Mouse (Mus musculus): ENCODE results near the gene Snrpd3. TPM values are rescaled to one million over a fixed set of nuclear protein-coding genes. Genes with fewer than 3 reads are reported as not detected.
"Not testable (repeated sequence)": the region's sequence is repeated elsewhere in the genome, so short reads cannot be mapped to it uniquely, and the experiment has no call there.

The Snrpd3 gene
- polyA plus RNA-seq, 1 experiment, result 506 TPM

DNA sequence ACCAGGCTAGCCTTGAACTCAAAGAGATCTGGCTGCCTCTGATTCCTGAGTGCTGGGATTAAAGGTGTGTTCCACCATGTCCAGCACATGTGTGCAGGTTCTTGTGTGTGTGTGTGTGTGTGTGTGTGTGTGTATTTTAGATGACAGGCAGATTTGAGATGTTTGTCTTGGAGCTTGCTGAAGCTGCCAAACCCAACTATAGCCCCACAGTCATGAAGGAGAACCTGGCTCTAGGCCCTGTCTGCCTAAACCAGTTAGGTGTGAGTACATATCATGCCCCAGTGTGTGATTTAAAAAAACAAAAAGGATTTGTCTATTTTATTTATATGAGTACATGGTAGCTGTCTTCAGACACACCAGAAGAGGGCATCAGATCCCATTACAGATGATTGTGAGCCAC, 21.4 kb upstream of the Snrpd3 start:
- TF ChIP-seq POLR2A (IDR thresholded peaks at IDR 0.05; ENCODE audit: insufficient read depth, low read length) (no peak), CTCF (IDR thresholded peaks at IDR 0.05; ENCODE audit: low read depth, low read length) (no peak), EP300 (IDR thresholded peaks at IDR 0.05; ENCODE audit: insufficient read depth, low read depth, low read length) (no peak)
- Histone ChIP-seq H3K27me3 (ENCODE audit: control insufficient read depth, insufficient read depth, low read length, poor library complexity, severe bottlenecking) (no peaks in the 10 kb centered on the region), H3K9me3 (replicated peaks; ENCODE audit: control insufficient read depth, insufficient read depth, low read length, poor library complexity, severe bottlenecking) (no peaks in the 10 kb centered on the region), H3K36me3 (ENCODE audit: control insufficient read depth, insufficient read depth, low read length, poor library complexity, severe bottlenecking) (no peaks in the 10 kb centered on the region), H3K4me3 (ENCODE audit: low read depth, low read length) (no peak overlapping the region), H3K9ac (ENCODE audit: low read depth, poor library complexity, severe bottlenecking) (no peak overlapping the region), H3K27ac (ENCODE audit: insufficient read depth, low read length) (no peak overlapping the region), H3K4me1 (ENCODE audit: control insufficient read depth, insufficient read depth, low read length) (no peaks in the 10 kb centered on the region)

- not testable (repeated sequence) for H3K4me1 ChIP-seq (ENCODE audit: control insufficient read depth, insufficient read depth, low read length); H3K27ac ChIP-seq (ENCODE audit: insufficient read depth, low read length); H3K4me3 ChIP-seq (ENCODE audit: low read depth, low read length); H3K9me3 ChIP-seq (replicated peaks; ENCODE audit: control insufficient read depth, insufficient read depth, low read length, poor library complexity, severe bottlenecking); H3K9ac ChIP-seq (ENCODE audit: low read depth, poor library complexity, severe bottlenecking); H3K36me3 ChIP-seq (ENCODE audit: control insufficient read depth, insufficient read depth, low read length, poor library complexity, severe bottlenecking); H3K27me3 ChIP-seq (ENCODE audit: control insufficient read depth, insufficient read depth, low read length, poor library complexity, severe bottlenecking)
These were observed 18.1 kb upstream of the Snrpd3 start for GRCm38 (mm10) chr10:75499214-75499613.

DNA sequence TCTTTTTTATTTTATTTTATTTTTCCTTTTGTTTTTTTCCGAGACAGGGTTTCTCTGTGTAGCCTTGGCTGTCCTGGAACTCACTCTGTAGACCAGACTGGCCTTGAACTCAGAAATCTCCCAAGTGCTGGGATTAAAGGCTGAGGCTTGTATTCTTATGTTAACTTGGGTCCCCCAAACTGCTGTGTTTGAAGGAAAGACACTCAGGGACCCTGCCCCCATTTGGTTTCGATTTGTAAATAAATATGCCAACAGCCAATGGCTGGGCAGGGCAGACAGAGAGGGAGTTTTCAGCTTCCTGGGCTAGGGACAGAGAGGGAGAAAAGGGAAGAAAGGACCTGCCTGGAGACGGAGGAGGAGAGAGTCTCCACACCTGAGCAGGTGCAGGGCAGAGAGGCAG, 17.6 kb upstream of the Snrpd3 start:
- Histone ChIP-seq H3K36me3 (ENCODE audit: control insufficient read depth, insufficient read depth, low read length, poor library complexity, severe bottlenecking) (no peaks in the 10 kb centered on the region), H3K9ac (ENCODE audit: low read depth, poor library complexity, severe bottlenecking) (no peak overlapping the region), H3K27ac (ENCODE audit: insufficient read depth, low read length) (no peak overlapping the region), H3K9me3 (replicated peaks; ENCODE audit: control insufficient read depth, insufficient read depth, low read length, poor library complexity, severe bottlenecking) (no peaks in the 10 kb centered on the region), H3K27me3 (ENCODE audit: control insufficient read depth, insufficient read depth, low read length, poor library complexity, severe bottlenecking) (no peaks in the 10 kb centered on the region), H3K4me1 (ENCODE audit: control insufficient read depth, insufficient read depth, low read length) (no peaks in the 10 kb centered on the region), H3K4me3 (ENCODE audit: low read depth, low read length) (no peak overlapping the region)
- TF ChIP-seq POLR2A (IDR thresholded peaks at IDR 0.05; ENCODE audit: insufficient read depth, low read length) (no peak), EP300 (IDR thresholded peaks at IDR 0.05; ENCODE audit: insufficient read depth, low read depth, low read length) (no peak), CTCF (IDR thresholded peaks at IDR 0.05; ENCODE audit: low read depth, low read length) (no peak)

- H3K9me3 ChIP-seq (replicated peaks; ENCODE audit: control insufficient read depth, insufficient read depth, low read length, poor library complexity, severe bottlenecking), result no peaks in the 10 kb centered on the region
- TF ChIP-seq EP300 (IDR thresholded peaks at IDR 0.05; ENCODE audit: insufficient read depth, low read depth, low read length) (no peak), POLR2A (IDR thresholded peaks at IDR 0.05; ENCODE audit: insufficient read depth, low read length) (no peak), CTCF (IDR thresholded peaks at IDR 0.05; ENCODE audit: low read depth, low read length) (no peak)
- no peak overlapping the region for H3K4me3 ChIP-seq (ENCODE audit: low read depth, low read length)
- H3K4me1 ChIP-seq (ENCODE audit: control insufficient read depth, insufficient read depth, low read length), result no peaks in the 10 kb centered on the region
- H3K36me3 ChIP-seq (ENCODE audit: control insufficient read depth, insufficient read depth, low read length, poor library complexity, severe bottlenecking), result no peaks in the 10 kb centered on the region
- H3K9ac ChIP-seq (ENCODE audit: low read depth, poor library complexity, severe bottlenecking), result no peak overlapping the region
- H3K27me3 ChIP-seq (ENCODE audit: control insufficient read depth, insufficient read depth, low read length, poor library complexity, severe bottlenecking), result no peaks in the 10 kb centered on the region
- no peak overlapping the region for H3K27ac ChIP-seq (ENCODE audit: insufficient read depth, low read length)
These were observed 17.0 kb upstream of the Snrpd3 start for GRCm38 (mm10) chr10:75500345-75500744.

GRCm38 (mm10) chr10:75501641-75502040, 15.7 kb upstream of the Snrpd3 start:
- TF ChIP-seq CTCF (IDR thresholded peaks at IDR 0.05; ENCODE audit: low read depth, low read length) (no peak), EP300 (IDR thresholded peaks at IDR 0.05; ENCODE audit: insufficient read depth, low read depth, low read length) (no peak)
- H3K9me3 ChIP-seq (replicated peaks; ENCODE audit: control insufficient read depth, insufficient read depth, low read length, poor library complexity, severe bottlenecking), result no peaks in the 10 kb centered on the region
- no peaks in the 10 kb centered on the region for H3K27me3 ChIP-seq (ENCODE audit: control insufficient read depth, insufficient read depth, low read length, poor library complexity, severe bottlenecking)
- no peak overlapping the region for H3K27ac ChIP-seq (ENCODE audit: insufficient read depth, low read length)
- no peaks in the 10 kb centered on the region for H3K4me1 ChIP-seq (ENCODE audit: control insufficient read depth, insufficient read depth, low read length)
- no peak overlapping the region for H3K4me3 ChIP-seq (ENCODE audit: low read depth, low read length)
- no peak overlapping the region for H3K9ac ChIP-seq (ENCODE audit: low read depth, poor library complexity, severe bottlenecking)
- no peaks in the 10 kb centered on the region for H3K36me3 ChIP-seq (ENCODE audit: control insufficient read depth, insufficient read depth, low read length, poor library complexity, severe bottlenecking)

DNA sequence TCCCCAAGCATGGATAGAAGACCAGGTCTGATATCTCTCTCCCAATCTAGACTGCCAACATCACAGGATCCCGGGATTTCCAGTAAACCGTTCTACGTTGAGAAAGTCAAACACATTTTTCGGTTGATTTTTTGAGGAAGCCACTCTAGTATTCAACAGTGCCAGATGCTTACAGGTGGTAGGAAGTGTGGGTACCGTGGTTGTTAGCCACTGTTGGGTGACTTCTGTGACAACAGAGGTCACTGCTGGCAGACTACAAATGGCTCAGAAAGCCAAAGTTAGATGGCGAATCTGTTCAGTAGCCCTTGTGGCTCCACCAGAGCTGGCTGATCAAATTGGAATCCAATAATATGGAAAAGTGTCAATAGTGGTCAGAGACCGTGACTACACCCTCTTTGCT, 13.7 kb upstream of the Snrpd3 start:
- no peaks in the 10 kb centered on the region for H3K4me1 ChIP-seq (ENCODE audit: control insufficient read depth, insufficient read depth, low read length)
- TF ChIP-seq POLR2A (IDR thresholded peaks at IDR 0.05; ENCODE audit: insufficient read depth, low read length) (no peak), EP300 (IDR thresholded peaks at IDR 0.05; ENCODE audit: insufficient read depth, low read depth, low read length) (no peak), CTCF (IDR thresholded peaks at IDR 0.05; ENCODE audit: low read depth, low read length) (no peak)
- H3K9ac ChIP-seq (ENCODE audit: low read depth, poor library complexity, severe bottlenecking), result no peak overlapping the region
- H3K27ac ChIP-seq (ENCODE audit: insufficient read depth, low read length), result no peak overlapping the region
- H3K4me3 ChIP-seq (ENCODE audit: low read depth, low read length), result no peak overlapping the region
- no peaks in the 10 kb centered on the region for H3K27me3 ChIP-seq (ENCODE audit: control insufficient read depth, insufficient read depth, low read length, poor library complexity, severe bottlenecking)
- H3K9me3 ChIP-seq (replicated peaks; ENCODE audit: control insufficient read depth, insufficient read depth, low read length, poor library complexity, severe bottlenecking), result no peaks in the 10 kb centered on the region
- H3K36me3 ChIP-seq (ENCODE audit: control insufficient read depth, insufficient read depth, low read length, poor library complexity, severe bottlenecking), result no peaks in the 10 kb centered on the region
